Mouse (Mus musculus): ENCODE data around the gene Afmid.

Afmid gene

GRCm38 (mm10) chr11:117848271-117848984 lies 22.7 kb downstream of the Afmid start:
- DNase-seq (ENCODE audit: low read depth, low spot score) = no peak

GRCm38 (mm10) chr11:117848985-117849671 lies 23.4 kb downstream of the Afmid start, which contains the start of gene Birc5:
TSS of gene Birc5 (plus strand) at chr11:117849251.
- peak; percentile 92 for DNase-seq (ENCODE audit: low read depth, low spot score)

GRCm38 (mm10) chr11:117852875-117853274 lies 27.2 kb downstream of the Afmid start:
- DNase-seq (ENCODE audit: low read depth, low spot score) = no peak

GRCm38 (mm10) chr11:117854241-117854640 lies 28.5 kb downstream of the Afmid start:
- no peak for DNase-seq (ENCODE audit: low read depth, low spot score)

- DNase-seq (ENCODE audit: low read depth, low spot score) = no peak
Observed at GRCm38 (mm10) chr11:117855360-117855759, 29.6 kb downstream of the Afmid start.

GRCm38 (mm10) chr11:117855975-117856374 lies 30.3 kb downstream of the Afmid start:
- no peak for DNase-seq (ENCODE audit: low read depth, low spot score)

GRCm38 (mm10) chr11:117857462-117857861 lies 31.7 kb downstream of the Afmid start:
- DNase-seq (ENCODE audit: low read depth, low spot score) = no peak

GRCm38 (mm10) chr11:117858392-117858791 lies 32.7 kb downstream of the Afmid start:
- no peak for DNase-seq (ENCODE audit: low read depth, low spot score)

GRCm38 (mm10) chr11:117860601-117861000 lies 34.9 kb downstream of the Afmid start, which contains the start of gene Tmem235:
TSS of gene Tmem235 (plus strand) at chr11:117860752.
- DNase-seq (ENCODE audit: low read depth, low spot score) = no peak

GRCm38 (mm10) chr11:117863174-117863856 lies 37.6 kb downstream of the Afmid start:
- DNase-seq (ENCODE audit: low read depth, low spot score) = no peak

GRCm38 (mm10) chr11:117864805-117865204 lies 39.1 kb downstream of the Afmid start:
- DNase-seq (ENCODE audit: low read depth, low spot score) = no peak

- no peak for DNase-seq (ENCODE audit: low read depth, low spot score)
Observed at GRCm38 (mm10) chr11:117865988-117866387, 40.3 kb downstream of the Afmid start.

- DNase-seq (ENCODE audit: low read depth, low spot score) = peak; percentile 73
Observed at GRCm38 (mm10) chr11:117870688-117871365, 45.1 kb downstream of the Afmid start.

GRCm38 (mm10) chr11:117871376-117871775 lies 45.7 kb downstream of the Afmid start:
- DNase-seq (ENCODE audit: low read depth, low spot score) = no peak

GRCm38 (mm10) chr11:117871911-117872584 lies 46.3 kb downstream of the Afmid start:
- DNase-seq (ENCODE audit: low read depth, low spot score) = no peak

- peak; percentile 77 for DNase-seq (ENCODE audit: low read depth, low spot score)
Observed at GRCm38 (mm10) chr11:117872861-117873608, 47.3 kb downstream of the Afmid start, which contains the start of gene Tha1. TSS of gene Tha1 (minus strand) at chr11:117873481.

GRCm38 (mm10) chr11:117874419-117874818 lies 48.7 kb downstream of the Afmid start:
- DNase-seq (ENCODE audit: low read depth, low spot score) = no peak

GRCm38 (mm10) chr11:117875681-117876080 lies 50.0 kb downstream of the Afmid start:
- DNase-seq (ENCODE audit: low read depth, low spot score) = no peak

GRCm38 (mm10) chr11:117877917-117878745 lies 52.4 kb downstream of the Afmid start:
- DNase-seq (ENCODE audit: low read depth, low spot score) = peak; percentile 70
